Mouse (Mus musculus) neutrophil, adult 65 days (primary cell): ENCODE measurements around the gene Ephx1. TPM values are rescaled to one million over a fixed set of nuclear protein-coding genes. Genes with fewer than 3 reads are reported as not detected.

ENCODE experiments used
- total RNA-seq: library from RNA; stranded (reverse); gene quantifications from 2 replicates; pipeline ENCODE4 v1.2.4, GENCODE M21; 2023

Ephx1 gene
- 0.44 and 0.52 TPM in 2 replicates for total RNA-seq

DNA sequence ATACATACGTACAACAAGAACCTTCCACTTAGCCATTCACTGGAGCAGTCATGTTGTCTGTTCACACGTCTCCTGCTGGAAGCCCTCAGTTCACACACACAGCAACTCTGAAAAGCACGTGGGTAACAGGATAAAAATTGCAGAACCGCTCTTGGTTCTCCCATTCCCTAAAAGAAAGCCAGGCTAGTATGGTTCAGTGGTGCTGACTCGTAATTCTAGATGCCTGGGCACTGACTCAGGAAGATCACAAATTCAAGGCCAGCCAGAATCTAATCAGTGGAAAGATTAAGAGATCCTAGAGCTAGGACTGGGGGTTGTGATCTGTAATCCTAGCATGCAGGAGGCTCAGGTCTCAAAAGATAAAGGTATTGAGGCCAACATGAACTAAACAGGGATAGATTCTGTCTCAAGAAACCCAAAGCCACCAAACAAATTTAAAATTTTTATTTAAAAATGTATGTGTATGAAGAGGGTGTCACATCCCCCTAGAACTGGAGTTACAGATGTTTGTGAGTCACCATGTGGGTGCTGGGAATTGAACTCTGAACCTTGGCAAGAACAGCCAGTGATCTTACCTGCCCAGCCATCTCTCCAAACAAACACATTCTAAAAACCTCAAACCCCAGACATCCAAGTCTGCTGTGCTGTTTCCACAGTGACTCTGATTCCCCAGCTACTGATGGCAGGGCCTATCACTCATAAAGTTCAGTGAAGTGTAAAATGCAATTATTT lies at the start of gene Ephx1:
Gene Ephx1, minus strand, starts transcription at position 149 of the 732 bp plus-strand sequence.

DNA sequence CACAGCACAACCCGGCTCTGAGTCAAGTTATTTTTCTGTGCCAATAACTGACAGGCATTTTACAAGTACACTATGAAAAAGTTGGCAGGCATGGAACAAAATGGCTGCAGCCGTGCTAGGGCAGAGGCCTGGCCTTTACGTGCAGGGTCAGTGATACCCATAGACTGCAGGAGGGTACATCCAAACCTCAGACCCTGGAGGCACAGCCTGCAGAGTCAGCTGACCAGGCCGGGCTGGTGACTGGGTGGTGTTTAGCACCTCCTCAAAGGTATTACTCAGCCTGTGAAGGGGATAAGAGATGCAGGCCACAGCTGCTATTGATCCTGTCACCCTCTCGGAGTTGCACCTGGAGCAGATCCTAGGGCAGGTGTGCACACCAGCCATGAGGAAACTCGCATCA lies 30.2 kb upstream of the Ephx1 start, which contains the start of gene 9130409I23Rik:
Gene 9130409I23Rik, plus strand, starts transcription at position 301 of the 400 bp plus-strand sequence.

DNA sequence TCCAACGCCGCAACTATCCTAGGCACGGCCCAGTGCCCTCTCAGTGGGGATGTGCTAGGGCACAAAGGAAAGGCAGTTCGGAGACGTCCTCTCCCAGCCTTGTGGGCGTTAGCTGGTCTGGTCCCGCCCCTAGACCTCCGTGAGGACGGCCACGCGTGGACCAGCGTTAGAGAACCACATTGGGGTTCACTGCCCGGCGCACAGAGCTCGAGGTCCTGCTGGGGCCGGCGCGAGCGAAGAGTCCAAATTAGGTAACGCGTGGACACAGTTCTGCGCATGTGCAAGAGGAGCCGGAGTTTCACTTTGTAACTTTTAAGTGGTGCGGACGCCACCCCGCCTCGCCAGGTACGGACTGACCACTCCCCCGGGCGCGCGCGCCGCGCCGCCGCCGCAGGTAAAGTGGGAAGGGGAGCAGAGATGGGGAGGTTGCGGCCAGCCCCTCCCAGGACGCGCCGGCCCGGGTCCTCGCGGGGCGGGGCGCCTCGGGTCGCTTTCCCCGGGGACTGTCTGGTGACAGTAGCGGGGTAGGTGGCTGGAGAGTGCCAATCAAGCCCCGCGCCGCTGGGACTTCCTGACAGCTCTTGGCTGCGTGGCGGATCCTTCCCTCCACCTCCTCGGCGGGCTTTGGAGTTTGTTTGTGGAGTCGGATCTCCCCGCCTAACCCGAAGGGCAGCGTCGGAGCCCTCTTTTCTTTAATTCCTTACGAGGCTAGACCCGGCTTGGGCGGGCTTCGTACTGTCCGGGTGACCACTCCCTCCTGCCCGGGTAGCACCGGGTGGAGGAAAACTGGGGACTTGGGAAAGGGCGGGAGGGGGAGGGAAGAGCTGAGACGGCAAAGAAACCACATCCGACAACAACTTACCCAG lies 78.3 kb downstream of the Ephx1 start, which contains the start of gene Tmem63a:
Gene Tmem63a, plus strand, starts transcription at position 179 of the 866 bp plus-strand sequence.

DNA sequence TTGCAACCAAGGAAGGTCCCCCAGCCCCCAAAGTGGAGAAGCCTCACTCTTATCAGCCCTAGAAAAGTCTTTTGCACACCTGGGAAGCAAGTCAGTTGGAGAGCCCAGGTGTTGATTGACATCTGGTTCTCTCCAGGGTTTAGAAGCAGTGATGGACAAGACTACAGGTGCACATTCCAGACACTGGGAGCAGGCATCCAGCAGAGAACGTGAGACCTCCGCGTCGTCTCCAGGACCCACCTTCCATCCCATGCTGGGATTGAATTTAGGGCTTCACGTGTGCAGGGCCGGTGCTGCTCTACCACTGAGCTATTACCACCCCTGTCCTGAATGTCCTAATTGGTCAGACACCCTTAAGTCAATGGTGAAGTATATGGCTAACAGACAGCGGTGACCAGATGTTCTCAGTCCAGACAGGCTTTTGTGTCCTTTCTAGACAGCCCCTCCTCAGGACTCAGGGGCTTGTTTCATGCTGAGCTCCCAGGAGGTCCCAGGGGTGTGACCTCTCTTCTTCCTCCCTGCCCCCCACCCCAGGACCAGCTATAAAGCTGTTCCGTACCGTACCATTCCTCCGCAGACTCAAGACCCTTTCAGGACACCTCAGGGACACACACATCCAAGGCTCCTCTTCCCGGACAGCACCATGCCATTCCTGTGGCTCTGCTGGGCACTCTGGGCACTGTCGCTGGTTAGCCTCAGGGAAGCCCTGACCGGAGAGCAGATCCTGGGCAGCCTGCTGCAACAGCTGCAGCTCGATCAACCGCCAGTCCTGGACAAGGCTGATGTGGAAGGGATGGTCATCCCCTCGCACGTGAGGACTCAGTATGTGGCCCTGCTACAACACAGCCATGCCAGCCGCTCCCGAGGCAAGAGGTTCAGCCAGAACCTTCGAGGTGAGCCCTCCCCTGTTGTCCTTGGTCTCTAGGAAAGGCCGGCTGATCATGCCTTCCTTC lies 86.0 kb downstream of the Ephx1 start, which contains the start of gene Lefty1:
Gene Lefty1, plus strand, starts transcription at position 556 of the 953 bp plus-strand sequence.

Other genes with a start within 250 kb of the Ephx1 start
- 1,080 and 1,609 TPM in 2 replicates for gene H3f3a, start 207.0 kb downstream of the Ephx1 start, total RNA-seq
- 81.2 and 122 TPM in 2 replicates for gene Sde2, start 169.8 kb downstream of the Ephx1 start, total RNA-seq
- not detected in 2 replicates for gene Lefty2, start 127.8 kb downstream of the Ephx1 start, total RNA-seq
- 11.2 and 13.5 TPM in 2 replicates for gene Pycr2, start 116.6 kb downstream of the Ephx1 start, total RNA-seq
- gene Lefty1, start 85.9 kb downstream of the Ephx1 start, total RNA-seq: not detected in 2 replicates
- 80.0 and 87.9 TPM in 2 replicates for gene Tmem63a, start 78.6 kb downstream of the Ephx1 start, total RNA-seq
- not detected in 2 replicates for gene 9130409I23Rik, start 30.3 kb upstream of the Ephx1 start, total RNA-seq
- 6.7 and 9.4 TPM in 2 replicates for gene Nvl, start 123.3 kb upstream of the Ephx1 start, total RNA-seq
- 28.2 and 41.0 TPM in 2 replicates for gene Cnih4, start 123.8 kb upstream of the Ephx1 start, total RNA-seq
- 246 and 312 TPM in 2 replicates for gene Wdr26, start 191.1 kb upstream of the Ephx1 start, total RNA-seq